Mouse (Mus musculus): ENCODE data around the gene Prm2. TPM values are rescaled to one million over a fixed set of nuclear protein-coding genes. Genes with fewer than 3 reads are reported as not detected.

Gene Prm2
- total RNA-seq, 2 experiments from 2014 or later, result not detected

Other genes starting within 250 kb of the Prm2 start
- gene Socs1, start 10.6 kb downstream of the Prm2 start, total RNA-seq (2015), result 0.39 and 0.59 TPM in 2 replicates
- 0.64 and 1.4 TPM in 2 replicates for gene Socs1, start 10.6 kb downstream of the Prm2 start, total RNA-seq (2017)
- not detected in 2 replicates for gene Tnp2, start 7.5 kb downstream of the Prm2 start, total RNA-seq (2015)
- not detected in 2 replicates for gene Tnp2, start 7.5 kb downstream of the Prm2 start, total RNA-seq (2017)
- not detected in 2 replicates for gene Prm3, start 5.2 kb downstream of the Prm2 start, total RNA-seq (2015)
- not detected in 2 replicates for gene Prm3, start 5.2 kb downstream of the Prm2 start, total RNA-seq (2017)
- gene Prm1, start 9.7 kb upstream of the Prm2 start, total RNA-seq (2015), result not detected in 2 replicates
- gene Prm1, start 9.7 kb upstream of the Prm2 start, total RNA-seq (2017), result not detected in 2 replicates
- not detected in 2 replicates for gene Gm11172, start 16.8 kb upstream of the Prm2 start, total RNA-seq (2015)
- gene Gm11172, start 16.8 kb upstream of the Prm2 start, total RNA-seq (2017), result not detected in 2 replicates
- 6.9 and 8.2 TPM in 2 replicates for gene Rmi2, start 38.9 kb upstream of the Prm2 start, total RNA-seq (2015)
- gene Rmi2, start 38.9 kb upstream of the Prm2 start, total RNA-seq (2017), result 6.0 and 6.9 TPM in 2 replicates

Measured in megakaryocyte progenitor cell, adult 5-6 weeks (primary cell).